Mouse (Mus musculus) heart, postnatal 10 days (tissue): Measurements from ENCODE around the gene Marcksl1. TPM values are rescaled to one million over a fixed set of nuclear protein-coding genes. Genes with fewer than 3 reads are reported as not detected.
"Not testable (repeated sequence)": the region's sequence is repeated elsewhere in the genome, so short reads cannot be mapped to it uniquely, and the experiment has no call there.

Experiments
- DNase-seq, 2 experiments: peaks; one replicate each; pipeline ENCODE4 v3.0.0; 2021
- intact Hi-C: fragments of 180-260 bp; cut with DNase I; formaldehyde crosslinking; loops from one replicate; pipeline ENCODE4 v1.15.1; 2025
- total RNA-seq, 2 experiments: library from RNA; stranded (reverse); gene quantifications; 2 replicates each; pipeline ENCODE4 v1.2.3; 2021

The Marcksl1 gene
- total RNA-seq, 2 experiments from 2014 or later = 42.3 to 63.4 TPM

- no peak for DNase-seq
- intact Hi-C loops = no loop called here
Measured at GRCm38 (mm10) chr4:129508834-129509600, 4.4 kb upstream of the Marcksl1 start.

GRCm38 (mm10) chr4:129509650-129510049, 3.7 kb upstream of the Marcksl1 start:
- no peak for DNase-seq
- intact Hi-C loops = no loop called here

DNA sequence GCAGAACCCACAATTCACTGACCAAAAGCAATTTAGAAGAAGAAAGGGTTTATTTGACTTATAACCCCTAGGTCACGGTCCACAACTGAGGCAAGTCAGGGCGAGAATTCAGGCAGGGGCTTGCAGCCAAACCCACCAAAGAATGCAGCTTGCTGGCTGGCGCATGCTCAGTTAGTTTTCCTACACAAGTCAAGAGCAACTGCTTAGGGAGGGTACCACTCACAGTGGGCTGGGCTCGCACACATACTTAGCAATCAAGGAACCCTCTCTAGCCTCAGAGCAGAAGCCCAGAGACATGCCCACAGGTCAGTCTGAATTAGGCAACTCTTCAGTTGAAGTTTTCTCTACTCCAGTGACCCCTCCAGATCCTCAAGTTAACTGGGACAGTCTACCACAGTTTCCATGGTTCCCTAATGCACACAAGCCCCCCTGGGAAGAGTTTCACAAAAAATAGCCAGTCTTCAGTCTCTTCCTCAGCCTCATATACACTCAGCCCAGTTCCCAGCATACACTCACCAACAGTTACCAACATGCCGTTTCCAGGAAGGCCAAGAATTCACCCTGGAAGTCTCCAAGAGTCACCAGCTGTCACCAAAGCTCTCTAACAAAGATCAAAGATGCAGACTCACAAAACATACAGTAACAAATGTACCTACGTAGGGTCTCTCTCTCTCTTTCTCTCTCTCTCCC, 2.5 kb upstream of the Marcksl1 start:
- intact Hi-C loops = no loop called here
- no peak for DNase-seq

GRCm38 (mm10) chr4:129511413-129512096, 1.8 kb upstream of the Marcksl1 start:
- DNase-seq = no peak
- intact Hi-C loops = no loop called here

DNA sequence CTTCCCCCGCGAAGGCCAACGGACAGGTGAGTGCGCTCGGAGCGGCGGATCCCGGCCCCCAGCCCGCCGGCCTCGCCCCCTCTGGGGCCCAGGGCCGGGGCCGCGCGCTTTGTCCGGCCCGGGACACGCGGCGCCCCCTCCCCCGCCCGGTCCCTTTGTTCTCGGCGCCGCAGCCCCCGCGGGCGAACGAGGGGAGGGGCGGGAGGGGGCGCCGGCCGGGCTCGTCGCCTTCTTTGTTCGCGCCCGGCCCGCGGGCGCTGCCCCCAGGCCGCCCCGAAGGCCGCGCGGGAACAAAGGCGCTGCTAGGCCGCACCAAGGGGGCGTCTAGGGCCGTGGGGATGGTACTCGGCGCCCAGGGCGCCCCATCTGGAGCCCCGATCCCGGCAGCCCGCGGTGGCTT, 510 bp downstream of the Marcksl1 start:
- intact Hi-C loops = no loop called here
- DNase-seq = no peak

- DNase-seq = peak; percentile 74 to 80
- intact Hi-C loops = no loop called here
Measured at GRCm38 (mm10) chr4:129514300-129514898, 1.0 kb downstream of the Marcksl1 start.

- intact Hi-C loops = no loop called here
- no peak for DNase-seq
Measured at GRCm38 (mm10) chr4:129516925-129517324, 3.5 kb downstream of the Marcksl1 start.

GRCm38 (mm10) chr4:129518519-129518918, 5.1 kb downstream of the Marcksl1 start:
- intact Hi-C loops = no loop called here
- DNase-seq = no peak

DNA sequence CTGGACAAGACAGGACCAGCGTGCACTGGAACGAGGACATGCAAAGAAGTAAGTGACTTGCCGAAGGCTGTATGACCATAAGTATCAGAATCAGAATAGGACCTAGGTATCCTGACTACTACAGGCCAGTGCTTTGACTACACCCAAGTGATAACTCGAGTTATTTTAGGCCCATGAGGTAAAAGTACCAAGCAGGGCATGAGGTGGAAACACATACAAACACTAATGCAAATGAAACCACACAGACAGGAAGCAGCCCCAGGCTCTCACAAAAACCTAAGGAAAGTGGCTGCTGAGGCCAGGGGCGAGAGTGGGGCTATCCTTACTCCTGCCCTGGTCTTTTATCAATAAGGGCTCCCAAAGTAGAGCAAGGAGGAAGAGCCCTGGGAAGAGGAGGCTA, 12.0 kb downstream of the Marcksl1 start:
- DNase-seq = no peak
- intact Hi-C loops = no loop called here

DNA sequence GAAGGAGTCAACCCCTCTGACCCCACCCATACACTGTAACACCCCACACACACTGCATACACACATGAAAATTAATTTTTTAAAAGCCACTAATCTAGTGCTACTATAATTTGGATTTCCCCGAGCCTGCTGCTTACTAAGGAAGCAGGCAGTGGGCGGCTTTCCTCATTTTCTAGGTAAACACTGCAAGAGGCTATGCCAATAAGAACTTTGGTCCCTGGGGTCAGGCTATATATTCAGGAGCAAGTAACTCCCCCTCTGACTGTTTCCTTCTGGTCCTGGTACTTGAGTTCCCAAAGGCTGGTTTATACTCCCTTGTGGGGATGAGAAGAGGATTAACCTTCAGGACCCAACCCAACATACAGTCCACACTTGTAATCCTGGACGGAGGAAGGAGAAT, 12.5 kb downstream of the Marcksl1 start:
- DNase-seq = no peak
- intact Hi-C loops = no loop called here

- DNase-seq, intact Hi-C loops: not testable (repeated sequence)
Measured at GRCm38 (mm10) chr4:129528901-129529300, 15.5 kb downstream of the Marcksl1 start.

GRCm38 (mm10) chr4:129540012-129540411, 26.6 kb downstream of the Marcksl1 start:
- DNase-seq = peak; percentile 18 to 30

DNA sequence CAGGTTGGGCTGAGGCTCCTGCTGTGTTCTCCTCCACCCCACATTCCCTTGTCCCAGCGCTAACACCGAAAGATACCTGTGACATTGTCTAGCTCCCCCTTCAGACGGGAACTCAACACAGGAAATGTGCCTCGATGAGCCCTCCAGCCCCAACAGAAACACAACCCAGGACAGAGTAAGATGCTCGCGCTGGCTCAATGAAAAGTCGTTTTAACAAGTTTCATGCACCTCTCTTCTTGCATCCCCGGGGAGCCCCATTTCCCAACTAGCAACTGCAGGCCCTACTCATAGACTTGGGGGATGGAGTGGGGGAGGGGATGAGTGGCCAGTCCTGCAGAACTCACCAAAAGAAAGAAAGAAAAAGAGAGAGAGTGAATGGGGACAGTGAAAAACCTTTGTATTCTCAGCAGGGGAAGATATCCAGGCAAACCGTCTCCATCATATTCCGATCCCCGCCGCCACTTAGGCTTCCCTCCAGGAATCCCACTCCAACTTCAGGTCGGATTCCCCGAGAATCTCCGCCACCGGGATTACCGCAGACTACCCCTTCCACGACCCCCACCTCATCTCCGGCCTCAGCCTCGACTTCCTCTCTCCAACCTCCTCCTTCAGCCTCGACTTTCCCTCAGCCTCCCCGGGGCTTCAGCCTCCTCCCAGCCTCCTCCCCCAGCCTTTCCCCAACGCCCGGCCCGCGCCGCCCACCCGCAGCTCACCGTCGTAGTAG, 28.6 kb downstream of the Marcksl1 start:
- DNase-seq = peak in 1 of 2 experiments; percentile 31

More at GRCm38 (mm10) chr4:129540012-129540411, 26.6 kb downstream of the Marcksl1 start:
- intact Hi-C loops = loop anchor here (5.0 kb wide), 1 partner anchor 43 kb away; no protein-coding TSS in a partner anchor

GRCm38 (mm10) chr4:129542592-129543141, 29.3 kb downstream of the Marcksl1 start, which contains the start of gene Hdac1:
Gene Hdac1 (minus strand): TSS chr4:129542713.
- peak; percentile 97 to 98 for DNase-seq

More for the DNA sequence above, 28.6 kb downstream of the Marcksl1 start:
- intact Hi-C loops = loop anchor here (5.0 kb wide), 1 partner anchor 45 kb away; no protein-coding TSS in a partner anchor

GRCm38 (mm10) chr4:129544106-129544505, 30.7 kb downstream of the Marcksl1 start:
- DNase-seq = no peak
- intact Hi-C loops = loop anchor here (5.0 kb wide), 1 partner anchor 47 kb away; no protein-coding TSS in a partner anchor

More at GRCm38 (mm10) chr4:129542592-129543141, 29.3 kb downstream of the Marcksl1 start, which contains the start of gene Hdac1:
- intact Hi-C loops = loop anchor here (5.0 kb wide), 1 partner anchor 45 kb away; no protein-coding TSS in a partner anchor

DNA sequence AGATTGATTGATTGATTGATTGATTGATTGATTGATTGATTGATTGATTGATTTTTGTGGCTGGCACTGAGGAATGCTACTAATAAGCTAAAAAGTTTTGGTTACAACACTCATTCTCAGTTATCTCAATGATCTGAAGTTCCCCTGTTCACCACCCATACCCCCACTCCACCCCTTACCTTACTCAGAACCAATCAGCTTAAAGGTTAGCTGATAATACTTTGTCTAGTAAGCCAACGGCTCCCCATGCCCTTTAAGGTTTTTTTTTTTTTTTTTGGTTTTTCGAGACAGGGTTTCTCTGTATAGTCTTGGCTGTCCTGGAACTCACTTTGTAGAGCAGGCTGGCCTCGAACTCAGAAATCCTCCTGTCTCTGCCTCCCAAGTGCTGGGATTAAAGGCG, 34.2 kb downstream of the Marcksl1 start:
- intact Hi-C loops = loop anchor here (2.0 kb wide), 1 partner anchor 61 kb away; no protein-coding TSS in a partner anchor
- not testable (repeated sequence) for DNase-seq

- intact Hi-C loops = loop anchor here (2.0 kb wide), 1 partner anchor 59 kb away; no protein-coding TSS in a partner anchor
- peak in 1 of 2 experiments; percentile 40 for DNase-seq
Measured at GRCm38 (mm10) chr4:129549306-129549705, 35.9 kb downstream of the Marcksl1 start.

GRCm38 (mm10) chr4:129550295-129550694, 36.9 kb downstream of the Marcksl1 start:
- no peak for DNase-seq
- intact Hi-C loops = no loop called here

- intact Hi-C loops, DNase-seq: not testable (repeated sequence)
Measured at GRCm38 (mm10) chr4:129554512-129554911, 41.1 kb downstream of the Marcksl1 start.
